Mouse (Mus musculus) layer of hippocampus, adult 18-20 months (tissue): ENCODE results near the gene Gm5475. TPM values are rescaled to one million over a fixed set of nuclear protein-coding genes. Genes with fewer than 3 reads are reported as not detected.
A peak's percentile ranks its signal among the peaks of the same experiment; 100 is the strongest.

Source experiments
- DNase-seq, 2 experiments: peaks; one replicate each; pipeline ENCODE4 v3.0.0; 2022; ENCODE audit warnings: low spot score in 2 of 2
- total RNA-seq, 2 experiments: library from RNA; stranded (reverse); gene quantifications; 2 replicates each; pipeline ENCODE4 v1.2.3; 2021

The Gm5475 gene
- total RNA-seq, 2 experiments from 2014 or later: not detected

- no peak for DNase-seq
Observed at GRCm38 (mm10) chr15:100413306-100413705, 8.6 kb upstream of the Gm5475 start.

DNA sequence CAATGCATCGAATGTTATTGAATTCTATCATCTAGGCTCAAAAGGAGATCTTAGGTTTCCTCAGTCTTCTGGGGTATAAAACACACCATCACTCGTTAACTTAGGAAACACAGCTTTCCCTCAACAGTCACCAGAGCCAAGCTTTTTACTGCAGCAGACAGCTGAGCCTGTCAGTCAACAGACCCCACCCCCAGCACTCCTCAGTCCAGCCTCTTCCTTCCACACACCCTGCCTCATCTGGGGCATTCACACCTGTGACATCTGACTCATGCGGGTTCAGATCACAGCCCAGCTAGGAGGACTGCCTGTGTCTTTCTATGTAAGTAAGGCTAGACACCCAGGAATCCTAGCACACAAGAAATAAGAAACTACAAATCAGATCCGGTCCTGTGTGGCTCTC is 7.9 kb upstream of the Gm5475 start:
- DNase-seq: no peak

GRCm38 (mm10) chr15:100414942-100415341 is 7.0 kb upstream of the Gm5475 start:
- DNase-seq: no peak

- no peak for DNase-seq
Observed at GRCm38 (mm10) chr15:100415684-100416083, 6.3 kb upstream of the Gm5475 start.

GRCm38 (mm10) chr15:100417854-100418450 is 4.0 kb upstream of the Gm5475 start:
- no peak for DNase-seq

- no peak for DNase-seq
Observed at GRCm38 (mm10) chr15:100419311-100419710, 2.6 kb upstream of the Gm5475 start.

DNA sequence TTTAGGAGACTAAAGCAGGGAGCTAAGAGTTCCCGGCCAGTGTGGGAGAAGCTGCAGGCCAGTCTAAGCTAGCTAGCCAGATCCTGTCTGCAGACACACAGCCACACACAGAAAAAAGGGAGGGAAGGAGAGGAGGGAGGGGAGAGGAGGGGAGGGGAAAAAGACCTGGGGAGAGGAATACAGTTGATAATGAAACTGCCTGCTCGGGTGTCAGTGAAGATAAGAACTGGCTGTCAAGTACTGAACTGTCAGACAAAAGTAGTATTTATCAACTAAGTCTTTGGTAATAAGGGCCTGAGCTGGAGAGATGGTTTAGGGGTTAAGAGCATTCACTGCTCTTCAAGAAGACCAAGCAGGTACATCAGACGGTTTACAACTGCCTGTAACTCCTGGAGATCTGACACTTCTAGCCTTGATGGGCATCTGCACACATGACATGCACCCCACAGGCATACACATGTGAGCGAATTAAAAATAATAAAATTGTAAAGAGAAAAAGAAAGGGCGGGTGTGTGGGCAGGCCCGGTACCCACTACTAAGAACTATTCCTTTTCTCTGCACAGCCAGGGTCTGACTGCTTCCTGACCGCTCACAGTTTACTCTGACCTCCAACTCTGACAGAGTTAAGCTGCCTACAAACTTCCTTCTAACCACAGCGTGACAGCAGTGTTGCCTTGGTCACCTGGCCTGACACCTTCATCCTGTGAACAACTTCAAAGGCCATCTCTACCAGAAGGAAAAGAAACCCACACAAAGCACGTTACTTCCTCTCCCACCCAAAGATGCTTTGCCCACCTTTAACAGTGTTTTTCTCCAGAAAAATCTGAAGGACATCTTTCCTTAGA is 1.8 kb upstream of the Gm5475 start:
- DNase-seq: no peak

DNA sequence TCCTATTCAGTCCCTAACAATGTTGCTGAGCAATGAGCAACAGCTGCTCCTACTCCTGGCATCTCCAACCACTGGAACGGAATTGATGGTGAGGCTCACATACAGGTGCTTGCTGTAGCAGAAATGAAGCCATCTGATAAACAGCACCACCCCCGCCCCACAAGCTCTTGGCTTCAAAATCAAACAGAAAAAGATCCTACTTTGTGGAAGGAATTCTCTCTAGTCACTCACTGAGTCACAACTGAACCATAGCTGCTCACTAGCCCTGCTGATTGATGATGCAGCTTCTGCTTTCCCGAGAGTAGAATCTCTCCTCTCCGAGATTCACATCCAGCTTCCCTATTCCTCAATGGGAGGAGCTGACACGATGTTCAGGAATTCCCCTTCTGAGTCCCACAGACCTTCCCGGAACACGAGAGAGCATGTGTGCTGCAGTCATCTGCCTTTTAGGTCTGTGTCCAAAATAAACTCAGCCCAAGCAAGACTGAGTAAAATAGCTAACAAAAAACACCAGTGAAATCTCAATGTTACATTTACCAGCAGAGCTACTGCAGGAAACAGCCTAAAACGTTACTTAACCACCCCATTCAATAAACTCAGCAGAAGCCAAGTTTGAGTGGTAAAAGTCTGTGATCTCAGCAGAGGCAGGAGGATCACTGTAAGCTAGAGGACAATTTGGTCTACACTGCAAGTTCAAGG is 739 bp upstream of the Gm5475 start:
- DNase-seq: peak in 1 of 2 experiments; percentile 11

GRCm38 (mm10) chr15:100422476-100422875 is 529 bp downstream of the Gm5475 start:
- DNase-seq: no peak

GRCm38 (mm10) chr15:100422899-100423860 is 1.2 kb downstream of the Gm5475 start:
- DNase-seq: peak; percentile 95 to 97

- DNase-seq: no peak
Observed at GRCm38 (mm10) chr15:100423916-100424315, 2.0 kb downstream of the Gm5475 start.

DNA sequence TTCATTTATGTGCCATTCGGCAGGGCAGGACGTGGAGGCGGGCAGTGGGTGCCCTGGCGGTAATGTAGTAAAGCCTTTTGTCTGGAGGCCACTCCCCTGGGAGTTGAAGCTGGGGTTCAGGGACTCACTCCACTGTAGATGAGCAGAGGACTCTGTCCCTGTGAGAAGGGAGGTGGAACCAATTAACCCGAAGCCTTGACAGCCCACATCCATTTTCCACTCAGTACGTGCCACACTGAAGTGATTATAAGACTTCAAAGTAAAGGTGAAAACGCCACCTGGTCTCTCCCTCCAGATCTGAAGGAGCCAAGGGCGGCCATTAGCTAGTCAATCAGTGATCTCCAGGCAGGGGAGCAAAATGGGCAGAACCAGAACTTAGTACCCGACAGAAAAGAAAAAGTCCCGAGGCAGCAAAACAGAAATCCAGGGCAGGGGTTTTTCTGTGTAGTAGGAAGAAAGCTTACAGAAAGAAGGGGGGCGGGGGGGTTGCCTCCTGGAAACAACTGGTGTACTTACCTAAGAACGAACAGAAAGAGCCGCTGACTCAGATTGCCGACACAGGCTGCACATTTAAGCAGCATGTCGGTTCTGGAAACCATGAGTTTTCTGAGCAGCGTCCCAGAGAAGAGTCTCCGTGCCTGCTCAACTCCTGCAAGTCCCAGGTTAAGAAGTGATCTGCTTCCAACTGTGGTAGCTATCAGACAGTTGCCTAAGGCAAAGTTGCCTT is 2.6 kb downstream of the Gm5475 start, which contains the start of gene Slc11a2:
Gene Slc11a2 (minus strand): TSS at position 677 of the 727 bp plus-strand sequence.
- DNase-seq: no peak

DNA sequence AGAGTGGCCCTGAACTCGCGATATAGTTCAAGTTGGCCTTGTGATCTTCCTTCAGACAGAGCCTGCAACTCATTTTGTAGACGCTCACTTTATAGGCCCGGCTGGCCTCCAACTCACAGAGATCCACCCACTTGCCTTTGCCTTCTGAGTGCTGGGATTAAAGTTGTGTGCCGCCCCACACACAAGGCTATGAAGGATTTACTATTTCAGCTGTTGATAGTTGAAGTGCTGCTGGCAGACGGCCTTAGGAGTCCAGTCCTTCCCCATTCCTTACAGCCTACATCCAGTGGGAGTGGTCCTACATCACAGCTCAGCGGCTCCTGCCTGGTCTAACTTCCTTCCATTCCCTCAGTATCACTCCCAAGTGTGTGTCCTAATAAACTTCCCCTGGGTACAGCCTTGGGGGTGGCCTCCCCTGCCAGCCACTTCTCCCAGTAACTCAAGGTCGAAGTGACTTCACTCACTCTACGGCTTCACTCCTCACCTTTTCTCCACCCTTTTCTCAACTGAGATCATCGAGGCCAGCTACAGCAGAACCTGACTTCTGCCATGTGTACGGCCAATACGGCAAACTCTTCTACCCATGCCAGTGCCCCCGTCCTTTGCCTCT is 6.5 kb downstream of the Gm5475 start:
- no peak for DNase-seq

- no peak for DNase-seq
Observed at GRCm38 (mm10) chr15:100429959-100430565, 8.1 kb downstream of the Gm5475 start.

DNA sequence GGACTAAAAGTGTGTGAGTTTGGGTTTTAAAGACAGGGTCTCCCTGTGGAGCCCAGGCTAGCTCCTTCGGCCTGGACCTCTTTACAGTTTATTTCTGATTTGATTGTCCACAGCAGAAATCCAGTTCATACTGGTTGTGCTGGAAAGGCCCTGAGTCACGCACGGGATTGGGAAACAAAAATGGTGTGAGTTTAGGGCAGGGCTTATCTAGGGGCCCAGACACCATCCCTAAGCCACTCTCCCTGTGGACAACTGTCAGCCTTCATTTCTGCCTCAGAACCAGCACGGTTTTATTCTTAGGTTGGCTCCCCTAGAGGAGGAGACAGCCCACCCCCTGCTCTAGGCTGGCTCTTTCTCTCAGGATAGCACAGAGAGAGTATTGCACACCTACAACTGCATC is 11.3 kb downstream of the Gm5475 start:
- no peak for DNase-seq

- no peak for DNase-seq
Observed at GRCm38 (mm10) chr15:100436112-100436511, 14.2 kb downstream of the Gm5475 start.

- DNase-seq: no peak
Observed at GRCm38 (mm10) chr15:100436518-100436917, 14.6 kb downstream of the Gm5475 start.

GRCm38 (mm10) chr15:100443126-100443922 is 21.4 kb downstream of the Gm5475 start:
- peak; percentile 68 to 86 for DNase-seq
